Mouse (Mus musculus) G1E (cell line): ENCODE results near the gene Apol11b. TPM values are rescaled to one million over a fixed set of nuclear protein-coding genes. Genes with fewer than 3 reads are reported as not detected.

Experiments used
- ATAC-seq: 2 replicates; pipeline ENCODE4 v1.8.0; 2016; ENCODE audit warnings: mild to moderate bottlenecking; ENCODE audit not compliant: insufficient number of reproducible peaks, poor library complexity, low FRiP score, severe bottlenecking; ENCODE audit errors: extremely low read depth
- DNase-seq: peaks from one replicate; pipeline ENCODE4 v3.0.0; 2012; ENCODE audit warnings: low spot score
- H3K27me3 ChIP-seq: 2 replicates; pipeline ENCODE4 v1.6.1; 2012; ENCODE audit warnings: mild to moderate bottlenecking, low read length, inconsistent platforms; ENCODE audit not compliant: insufficient read depth
- H3K36me3 ChIP-seq: replicated peaks from 2 replicates; pipeline ENCODE3; 2012; ENCODE audit warnings: mild to moderate bottlenecking, inconsistent platforms
- H3K4me1 ChIP-seq: 2 replicates; pipeline ENCODE4 v1.6.1; 2012; ENCODE audit warnings: low read depth, low read length, inconsistent platforms, mixed read lengths; ENCODE audit not compliant: insufficient read depth
- H3K4me3 ChIP-seq: 2 replicates; pipeline ENCODE4 v1.5.1; 2012; ENCODE audit warnings: low read depth, mild to moderate bottlenecking, inconsistent platforms, low read length, moderate library complexity, mixed read lengths
- H3K9me3 ChIP-seq: replicated peaks from 2 replicates; pipeline ENCODE4 v1.6.1; 2012; ENCODE audit warnings: inconsistent platforms
- CTCF ChIP-seq: IDR thresholded peaks from 2 replicates; pipeline ENCODE4 v1.5.1; 2012; ENCODE audit warnings: low read depth, low read length, inconsistent platforms, mixed read lengths
- GATA1 ChIP-seq: IDR thresholded peaks from 2 replicates; pipeline ENCODE4 v1.6.1; 2012; ENCODE audit warnings: borderline replicate concordance, low read length, inconsistent platforms, mixed read lengths
- POLR2AphosphoS5 ChIP-seq: IDR thresholded peaks from 2 replicates; pipeline ENCODE4 v1.6.1; 2012; ENCODE audit warnings: low read depth, low read length, inconsistent platforms; ENCODE audit not compliant: insufficient replicate concordance
- polyA plus RNA-seq: library from polyadenylated mRNA; stranded (reverse); fragments of >175 nt; gene quantifications from 2 replicates; pipeline ENCODE4 v1.2.3, GENCODE M21; 2012
- total RNA-seq, 2 experiments: library from RNA; stranded (forward) in 1 of 2; stranded (reverse) in 1 of 2; fragments of 200-1000 nt in 1 of 2; fragments of >200 nt in 1 of 2; fragmentation: Nextera tagmentation in 1 of 2; gene quantifications; 2 replicates each; pipeline ENCODE4 v1.2.3; 2014 to 2017

Gene Apol11b
- total and polyA plus RNA-seq, 3 experiments, result 0.11 to 1.3 TPM; not detected in 1

DNA sequence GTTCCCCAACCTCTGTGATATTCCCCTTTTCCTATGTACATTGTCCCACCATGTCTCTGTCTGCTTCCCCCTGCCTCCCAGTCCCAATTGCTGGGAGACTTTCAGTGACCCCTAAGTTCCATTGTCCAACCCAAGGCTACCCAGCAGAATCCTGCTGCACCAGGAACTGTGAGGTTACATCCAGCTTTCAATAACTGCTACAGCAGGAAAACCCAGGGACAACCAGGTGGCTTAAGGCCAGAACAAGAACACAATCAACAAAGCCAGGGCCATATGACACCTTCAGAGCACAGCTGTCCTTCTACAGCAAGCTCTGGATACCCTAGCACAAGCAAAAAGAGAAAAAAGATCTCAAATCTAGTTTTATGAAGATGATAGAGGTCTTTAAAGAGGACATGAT is 54.1 kb downstream of the Apol11b start:
- H3K36me3 ChIP-seq, result no peaks in the 10 kb centered on the region
- ATAC-seq, result no peak
- TF ChIP-seq POLR2AphosphoS5, result no peak
- H3K4me3 ChIP-seq, result no peak overlapping the region
- no peaks in the 10 kb centered on the region for H3K27me3 ChIP-seq
- no peak for DNase-seq
- no peaks in the 10 kb centered on the region for H3K4me1 ChIP-seq
- no peaks in the 10 kb centered on the region for H3K9me3 ChIP-seq

DNA sequence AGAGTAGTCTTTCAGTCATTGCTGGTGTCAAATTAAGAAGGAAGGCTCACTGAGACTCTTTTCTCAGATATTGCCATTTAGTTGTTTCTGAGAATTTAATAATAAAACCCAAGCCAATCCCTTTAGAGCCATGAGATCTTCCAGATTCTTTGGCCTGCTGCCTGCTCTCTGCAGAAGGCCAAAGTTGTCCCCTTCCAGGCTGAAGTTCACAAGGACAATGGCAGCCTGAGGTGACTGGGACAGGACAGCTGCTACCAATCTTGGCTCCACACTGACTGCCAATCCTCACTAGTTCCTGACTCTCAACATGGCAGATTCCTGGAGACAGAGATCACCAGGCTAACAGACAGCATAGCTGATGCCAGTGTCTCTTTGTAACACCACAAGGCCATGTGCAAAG is 56.1 kb downstream of the Apol11b start:
- no peaks in the 10 kb centered on the region for H3K4me1 ChIP-seq
- TF ChIP-seq CTCF, result no peak
- TF ChIP-seq GATA1, result no peak
- H3K36me3 ChIP-seq, result no peaks in the 10 kb centered on the region
- DNase-seq (no peak), ATAC-seq (no peak)
- no peak overlapping the region for H3K4me3 ChIP-seq
- no peaks in the 10 kb centered on the region for H3K9me3 ChIP-seq
- no peaks in the 10 kb centered on the region for H3K27me3 ChIP-seq

Other genes starting within 250 kb of the Apol11b start
- gene Apol7a, start 244.2 kb downstream of the Apol11b start, total RNA-seq (2014; fragmentation: Nextera tagmentation), result not detected in 2 replicates
- 0.11 TPM in 1 of 2 replicates, not detected in the other for gene Apol7a, start 244.2 kb downstream of the Apol11b start, total RNA-seq (2017)
- not detected in 2 replicates for gene Apol7a, start 244.2 kb downstream of the Apol11b start, polyA plus RNA-seq
- not detected in 2 replicates for gene Apol9a, start 232.2 kb downstream of the Apol11b start, total RNA-seq (2014; fragmentation: Nextera tagmentation)
- gene Apol9a, start 232.2 kb downstream of the Apol11b start, total RNA-seq (2017), result 0.17 and 0.33 TPM in 2 replicates
- not detected in 2 replicates for gene Apol9a, start 232.2 kb downstream of the Apol11b start, polyA plus RNA-seq
- not detected in 2 replicates for gene Apol7b, start 195.8 kb downstream of the Apol11b start, total RNA-seq (2014; fragmentation: Nextera tagmentation)
- not detected in 2 replicates for gene Apol7b, start 195.8 kb downstream of the Apol11b start, total RNA-seq (2017)
- not detected in 2 replicates for gene Apol7b, start 195.8 kb downstream of the Apol11b start, polyA plus RNA-seq
- gene Apol10a, start 166.2 kb downstream of the Apol11b start, total RNA-seq (2014; fragmentation: Nextera tagmentation), result not detected in 2 replicates
- gene Apol10a, start 166.2 kb downstream of the Apol11b start, total RNA-seq (2017), result 0.06 and 0.11 TPM in 2 replicates
- gene Apol10a, start 166.2 kb downstream of the Apol11b start, polyA plus RNA-seq, result not detected in 2 replicates
- not detected in 2 replicates for gene Apol11a, start 135.0 kb downstream of the Apol11b start, total RNA-seq (2014; fragmentation: Nextera tagmentation)
- 0.06 and 0.22 TPM in 2 replicates for gene Apol11a, start 135.0 kb downstream of the Apol11b start, total RNA-seq (2017)
- not detected in 2 replicates for gene Apol11a, start 135.0 kb downstream of the Apol11b start, polyA plus RNA-seq
- gene Apol7c, start 110.0 kb downstream of the Apol11b start, total RNA-seq (2014; fragmentation: Nextera tagmentation), result not detected in 2 replicates
- gene Apol7c, start 110.0 kb downstream of the Apol11b start, total RNA-seq (2017), result 0.05 and 0.17 TPM in 2 replicates
- not detected in 2 replicates for gene Apol7c, start 110.0 kb downstream of the Apol11b start, polyA plus RNA-seq
- not detected in 2 replicates for gene 1700025B11Rik, start 81.4 kb downstream of the Apol11b start, total RNA-seq (2014; fragmentation: Nextera tagmentation)
- gene 1700025B11Rik, start 81.4 kb downstream of the Apol11b start, total RNA-seq (2017), result not detected in 2 replicates
- gene 1700025B11Rik, start 81.4 kb downstream of the Apol11b start, polyA plus RNA-seq, result not detected in 2 replicates
- gene Apol10b, start 47.2 kb downstream of the Apol11b start, total RNA-seq (2014; fragmentation: Nextera tagmentation), result not detected in 2 replicates
- gene Apol10b, start 47.2 kb downstream of the Apol11b start, total RNA-seq (2017), result 0.11 and 0.12 TPM in 2 replicates
- gene Apol10b, start 47.2 kb downstream of the Apol11b start, polyA plus RNA-seq, result not detected in 2 replicates
- gene Gm36245, start 44.0 kb downstream of the Apol11b start, total RNA-seq (2014; fragmentation: Nextera tagmentation), result not detected in 2 replicates
- gene Gm36245, start 44.0 kb downstream of the Apol11b start, total RNA-seq (2017), result not detected in 2 replicates
- not detected in 2 replicates for gene Gm36245, start 44.0 kb downstream of the Apol11b start, polyA plus RNA-seq
- gene Apol7e, start 55.6 kb upstream of the Apol11b start, total RNA-seq (2014; fragmentation: Nextera tagmentation), result not detected in 2 replicates
- gene Apol7e, start 55.6 kb upstream of the Apol11b start, total RNA-seq (2017), result 0.17 TPM in 1 of 2 replicates, not detected in the other
- gene Apol7e, start 55.6 kb upstream of the Apol11b start, polyA plus RNA-seq, result not detected in 2 replicates
- not detected in 2 replicates for gene Apol9b, start 85.8 kb upstream of the Apol11b start, total RNA-seq (2014; fragmentation: Nextera tagmentation)
- gene Apol9b, start 85.8 kb upstream of the Apol11b start, total RNA-seq (2017), result not detected in 2 replicates
- gene Apol9b, start 85.8 kb upstream of the Apol11b start, polyA plus RNA-seq, result not detected in 2 replicates
- gene Apol8, start 113.7 kb upstream of the Apol11b start, total RNA-seq (2014; fragmentation: Nextera tagmentation), result 13.3 TPM in 1 of 2 replicates, not detected in the other
- gene Apol8, start 113.7 kb upstream of the Apol11b start, total RNA-seq (2017), result 0.55 TPM in 1 of 2 replicates, not detected in the other
- not detected in 2 replicates for gene Apol8, start 113.7 kb upstream of the Apol11b start, polyA plus RNA-seq
- gene Myh9, start 198.9 kb upstream of the Apol11b start, total RNA-seq (2014; fragmentation: Nextera tagmentation), result 151 and 171 TPM in 2 replicates
- gene Myh9, start 198.9 kb upstream of the Apol11b start, total RNA-seq (2017), result 94.4 and 132 TPM in 2 replicates
- 197 and 198 TPM in 2 replicates for gene Myh9, start 198.9 kb upstream of the Apol11b start, polyA plus RNA-seq